Mouse (Mus musculus): ENCODE measurements around the gene Adamtsl2. TPM values are rescaled to one million over a fixed set of nuclear protein-coding genes. Genes with fewer than 3 reads are reported as not detected.

Adamtsl2 gene
- polyA plus RNA-seq, 1 experiment = 0.95 TPM

- no peaks in the 10 kb centered on the region for H3K4me1 ChIP-seq (ENCODE audit: control insufficient read depth, insufficient read depth, low read length)
- no peak for TF ChIP-seq POLR2A (IDR thresholded peaks at IDR 0.05; ENCODE audit: low read depth, low read length)
- no peak for TF ChIP-seq CTCF (IDR thresholded peaks at IDR 0.05; ENCODE audit: borderline replicate concordance, insufficient read depth, low read length)
- H3K4me3 ChIP-seq (ENCODE audit: insufficient read depth, low read length) = no peak overlapping the region
- H3K27ac ChIP-seq (ENCODE audit: insufficient read depth, low read length) = no peak overlapping the region
These were observed 27.6 kb downstream of the Adamtsl2 start for GRCm38 (mm10) chr2:27106816-27107215.

- TF ChIP-seq POLR2A (IDR thresholded peaks at IDR 0.05; ENCODE audit: low read depth, low read length) = no peak
- TF ChIP-seq CTCF (IDR thresholded peaks at IDR 0.05; ENCODE audit: borderline replicate concordance, insufficient read depth, low read length) = no peak
- Histone ChIP-seq H3K4me1 (ENCODE audit: control insufficient read depth, insufficient read depth, low read length) (no peaks in the 10 kb centered on the region), H3K27ac (ENCODE audit: insufficient read depth, low read length) (no peak overlapping the region), H3K4me3 (ENCODE audit: insufficient read depth, low read length) (no peak overlapping the region)
These were observed 29.0 kb downstream of the Adamtsl2 start for GRCm38 (mm10) chr2:27108144-27108543.

- TF ChIP-seq CTCF (IDR thresholded peaks at IDR 0.05; ENCODE audit: borderline replicate concordance, insufficient read depth, low read length) (no peak), POLR2A (IDR thresholded peaks at IDR 0.05; ENCODE audit: low read depth, low read length) (no peak)
- Histone ChIP-seq H3K27ac (ENCODE audit: insufficient read depth, low read length) (no peak overlapping the region), H3K4me1 (ENCODE audit: control insufficient read depth, insufficient read depth, low read length) (no peaks in the 10 kb centered on the region), H3K4me3 (ENCODE audit: insufficient read depth, low read length) (no peak overlapping the region)
These were observed 29.9 kb downstream of the Adamtsl2 start for GRCm38 (mm10) chr2:27109052-27109451.

- H3K4me1 ChIP-seq (ENCODE audit: control insufficient read depth, insufficient read depth, low read length) = no peaks in the 10 kb centered on the region
- TF ChIP-seq POLR2A (IDR thresholded peaks at IDR 0.05; ENCODE audit: low read depth, low read length) (no peak), CTCF (IDR thresholded peaks at IDR 0.05; ENCODE audit: borderline replicate concordance, insufficient read depth, low read length) (no peak)
- no peak overlapping the region for H3K4me3 ChIP-seq (ENCODE audit: insufficient read depth, low read length)
- H3K27ac ChIP-seq (ENCODE audit: insufficient read depth, low read length) = no peak overlapping the region
These were observed 33.4 kb downstream of the Adamtsl2 start for GRCm38 (mm10) chr2:27112585-27112984.

GRCm38 (mm10) chr2:27114169-27114568, 35.0 kb downstream of the Adamtsl2 start:
- Histone ChIP-seq H3K4me1 (ENCODE audit: control insufficient read depth, insufficient read depth, low read length) (no peaks in the 10 kb centered on the region), H3K27ac (ENCODE audit: insufficient read depth, low read length) (no peak overlapping the region), H3K4me3 (ENCODE audit: insufficient read depth, low read length) (no peak overlapping the region)
- TF ChIP-seq POLR2A (IDR thresholded peaks at IDR 0.05; ENCODE audit: low read depth, low read length) = no peak
- TF ChIP-seq CTCF (IDR thresholded peaks at IDR 0.05; ENCODE audit: borderline replicate concordance, insufficient read depth, low read length) = no peak

GRCm38 (mm10) chr2:27118452-27118851, 39.3 kb downstream of the Adamtsl2 start:
- H3K4me3 ChIP-seq (ENCODE audit: insufficient read depth, low read length) = no peak overlapping the region
- TF ChIP-seq POLR2A (IDR thresholded peaks at IDR 0.05; ENCODE audit: low read depth, low read length) (no peak), CTCF (IDR thresholded peaks at IDR 0.05; ENCODE audit: borderline replicate concordance, insufficient read depth, low read length) (no peak)
- no peak overlapping the region for H3K27ac ChIP-seq (ENCODE audit: insufficient read depth, low read length)
- H3K4me1 ChIP-seq (ENCODE audit: control insufficient read depth, insufficient read depth, low read length) = no peaks in the 10 kb centered on the region

GRCm38 (mm10) chr2:27119766-27120165, 40.6 kb downstream of the Adamtsl2 start:
- Histone ChIP-seq H3K27ac (ENCODE audit: insufficient read depth, low read length) (no peak overlapping the region), H3K4me1 (ENCODE audit: control insufficient read depth, insufficient read depth, low read length) (no peaks in the 10 kb centered on the region), H3K4me3 (ENCODE audit: insufficient read depth, low read length) (no peak overlapping the region)
- TF ChIP-seq CTCF (IDR thresholded peaks at IDR 0.05; ENCODE audit: borderline replicate concordance, insufficient read depth, low read length) (no peak), POLR2A (IDR thresholded peaks at IDR 0.05; ENCODE audit: low read depth, low read length) (no peak)

- Histone ChIP-seq H3K4me1 (ENCODE audit: control insufficient read depth, insufficient read depth, low read length) (no peaks in the 10 kb centered on the region), H3K27ac (ENCODE audit: insufficient read depth, low read length) (no peak overlapping the region), H3K4me3 (ENCODE audit: insufficient read depth, low read length) (no peak overlapping the region)
- TF ChIP-seq POLR2A (IDR thresholded peaks at IDR 0.05; ENCODE audit: low read depth, low read length) (no peak), CTCF (IDR thresholded peaks at IDR 0.05; ENCODE audit: borderline replicate concordance, insufficient read depth, low read length) (no peak)
These were observed 41.1 kb downstream of the Adamtsl2 start for GRCm38 (mm10) chr2:27120241-27120641.

- Histone ChIP-seq H3K4me1 (ENCODE audit: control insufficient read depth, insufficient read depth, low read length) (no peaks in the 10 kb centered on the region), H3K4me3 (ENCODE audit: insufficient read depth, low read length) (no peak overlapping the region), H3K27ac (ENCODE audit: insufficient read depth, low read length) (no peak overlapping the region)
- TF ChIP-seq POLR2A (IDR thresholded peaks at IDR 0.05; ENCODE audit: low read depth, low read length) (no peak), CTCF (IDR thresholded peaks at IDR 0.05; ENCODE audit: borderline replicate concordance, insufficient read depth, low read length) (no peak)
These were observed 42.6 kb downstream of the Adamtsl2 start for GRCm38 (mm10) chr2:27121626-27122355.

- Histone ChIP-seq H3K27ac (ENCODE audit: insufficient read depth, low read length) (no peak overlapping the region), H3K4me3 (ENCODE audit: insufficient read depth, low read length) (no peak overlapping the region), H3K4me1 (ENCODE audit: control insufficient read depth, insufficient read depth, low read length) (no peaks in the 10 kb centered on the region)
- no peak for TF ChIP-seq CTCF (IDR thresholded peaks at IDR 0.05; ENCODE audit: borderline replicate concordance, insufficient read depth, low read length)
- no peak for TF ChIP-seq POLR2A (IDR thresholded peaks at IDR 0.05; ENCODE audit: low read depth, low read length)
These were observed 43.4 kb downstream of the Adamtsl2 start for GRCm38 (mm10) chr2:27122578-27122977.
